9 mouse cellular contexts compared by ENCODE assay signal in the genomic region with DNA sequence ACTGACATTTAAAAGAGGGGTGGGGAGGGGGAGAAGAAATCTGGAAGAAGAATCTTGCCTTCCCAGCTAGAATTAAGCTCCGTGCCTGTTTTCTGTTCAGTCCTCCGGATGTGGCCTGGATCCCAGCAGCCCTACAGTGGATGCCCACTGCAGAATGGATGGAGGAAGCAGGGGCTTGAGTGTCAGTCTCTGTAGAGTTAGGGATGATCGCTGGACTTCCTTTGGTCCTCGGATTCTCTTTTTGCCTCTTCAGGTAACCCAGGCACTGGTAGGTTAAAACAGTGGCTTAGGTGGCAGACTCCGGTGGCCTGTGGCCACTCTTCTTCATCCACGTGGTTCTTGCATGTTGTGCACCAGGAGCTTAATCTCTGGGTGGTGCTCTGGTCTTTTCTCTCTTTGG. TPM values are rescaled to one million over a fixed set of nuclear protein-coding genes. Genes with fewer than 3 reads are reported as not detected.
DNase-seq lines count a peak whose midpoint lies in the region; ATAC-seq and TF ChIP-seq lines count a peak whose summit lies in the region.
"Had no signal": no experiment of that assay in that cellular context is flagged by ENCODE, and none has a peak within 500 bp of the region (broad histone marks: within the 10 kb centered on the region; RNA-seq: fewer than 3 reads in every experiment).

No protein-coding gene starts in this region.

- TF ChIP-seq CTCF in lung, postnatal 0 days (IDR thresholded peaks at IDR 0.05), result no peak
- no peak for TF ChIP-seq CTCF in intestine, postnatal 0 days (IDR thresholded peaks at IDR 0.05; ENCODE audit: low read depth)
- no peak for TF ChIP-seq CTCF in olfactory bulb, adult 2 months (IDR thresholded peaks at IDR 0.05; ENCODE audit: insufficient read depth, low read depth, low read length)

- peak overlapping the region; percentile 97; the same call in 1 of the 2 replicates for H3K4me3 ChIP-seq in lung, postnatal 0 days (ENCODE audit: low read depth, low read length)
- H3K4me3 ChIP-seq in intestine, postnatal 0 days (ENCODE audit: low read depth, low read length), result peak overlapping the region; percentile 94
- H3K4me3 ChIP-seq in olfactory bulb, adult 2 months (ENCODE audit: insufficient read depth, low read depth, low read length), result peak overlapping the region; percentile 37

- peak overlapping the region; percentile 91 for H3K27ac ChIP-seq in lung, postnatal 0 days (ENCODE audit: low read length)
- H3K27ac ChIP-seq in intestine, postnatal 0 days (ENCODE audit: low read depth, low read length), result no peak overlapping the region
- no peak overlapping the region for H3K27ac ChIP-seq in olfactory bulb, adult 2 months (ENCODE audit: insufficient read depth, low read depth, low read length)
- H3K27ac ChIP-seq: macrophage had no signal

- no peak overlapping the region for H3K9ac ChIP-seq in lung, postnatal 0 days (replicated peaks; ENCODE audit: low read depth)
- H3K9ac ChIP-seq in intestine, postnatal 0 days (ENCODE audit: low read depth, low read length), result no peak overlapping the region

- H3K9me3 ChIP-seq in lung, postnatal 0 days (ENCODE audit: low read length), result no peaks in the 10 kb centered on the region
- no peaks in the 10 kb centered on the region for H3K9me3 ChIP-seq in intestine, postnatal 0 days (ENCODE audit: control insufficient read depth)

- peak; percentile 26 for DNase-seq in cerebellum, adult 11-12 months
- no peak for DNase-seq in cerebellum, postnatal 4 days (ENCODE audit: low spot score in 2 of 2)
- DNase-seq in lung, postnatal 0 days (ENCODE audit: low spot score), result no peak
- no peak for DNase-seq in lung, adult 18-20 months
- DNase-seq in c-Kit-positive CD71-positive TER-119-positive erythroid progenitor cells, embryonic 14.5 days (ENCODE audit: low spot score), result no peak

- H3K36me3 ChIP-seq in lung, postnatal 0 days (ENCODE audit: insufficient read depth, low read length), result no peaks in the 10 kb centered on the region
- no peaks in the 10 kb centered on the region for H3K36me3 ChIP-seq in intestine, postnatal 0 days (ENCODE audit: control insufficient read depth, insufficient read depth)

- WGBS in lung, postnatal 0 days, result 30% methylated on average over 6 of the region's 6 CpGs
- 43% methylated on average over 6 of the region's 6 CpGs for WGBS in intestine, postnatal 0 days
- WGBS in olfactory bulb, adult 2 months, result 26% methylated on average over 6 of the region's 6 CpGs

- ATAC-seq in lung, postnatal 0 days, result no peak
- no peak for ATAC-seq in intestine, postnatal 0 days
- ATAC-seq in megakaryocyte-erythroid progenitor cell, adult 5-6 weeks (replicated peaks; ENCODE audit: low FRiP score, low TSS enrichment, poor library complexity, severe bottlenecking), result no peak

- TF ChIP-seq EP300 in lung, postnatal 0 days (IDR thresholded peaks at IDR 0.05), result no peak

- H3K4me2 ChIP-seq in lung, postnatal 0 days (replicated peaks; ENCODE audit: low read depth, low read length), result peak overlapping the region; percentile 71
- peak overlapping the region; percentile 92 for H3K4me2 ChIP-seq in intestine, postnatal 0 days (replicated peaks; ENCODE audit: low read depth)

- no peaks in the 10 kb centered on the region for H3K4me1 ChIP-seq in lung, postnatal 0 days (ENCODE audit: insufficient read depth, low read depth, low read length)
- H3K4me1 ChIP-seq in intestine, postnatal 0 days (replicated peaks; ENCODE audit: control insufficient read depth, insufficient read depth, low read length), result no peaks in the 10 kb centered on the region
- H3K4me1 ChIP-seq in olfactory bulb, adult 2 months (ENCODE audit: control insufficient read depth, insufficient read depth, low read length), result peaks cover 10% of the 10 kb centered on the region

- no peak for TF ChIP-seq POLR2A in olfactory bulb, adult 2 months (IDR thresholded peaks at IDR 0.05; ENCODE audit: insufficient read depth, low read depth, low read length)

- H3K27me3 ChIP-seq in lung, postnatal 0 days (replicated peaks; ENCODE audit: insufficient read depth, low read length), result no peaks in the 10 kb centered on the region
- no peaks in the 10 kb centered on the region; the same call in 1 of the 2 replicates for H3K27me3 ChIP-seq in intestine, postnatal 0 days (replicated peaks; ENCODE audit: control insufficient read depth, insufficient read depth, low read length)

RNA-seq across cellular contexts. Expression of gene Dtnb, which starts 1.2 kb away (rescaled TPM):
- 14.5 and 18.8 TPM in 2 replicates for polyA plus RNA-seq in lung, postnatal 0 days (2015; fragmentation: Nextera tagmentation; extraction: Ambion mirVana)
- polyA plus RNA-seq in intestine, postnatal 0 days (2015; fragmentation: Nextera tagmentation; extraction: Ambion mirVana), result 9.4 and 9.8 TPM in 2 replicates
- polyA plus RNA-seq in olfactory bulb, adult 2 months (2012; ENCODE audit: insufficient read depth, insufficient read length, low replicate concordance, missing spikeins), result not detected in 2 replicates
- 43.8 and 49.1 TPM in 2 replicates for total RNA-seq in megakaryocyte-erythroid progenitor cell, adult 5-6 weeks (2014; fragmentation: Nextera tagmentation)
- total RNA-seq in megakaryocyte-erythroid progenitor cell, adult 5-6 weeks (2017), result 16.8 and 22.9 TPM in 2 replicates

Comparison
In these comparisons a context has a peak if more than half of its experiments do, and no peak if none do; other contexts are left out.
1. H3K4me3 ChIP-seq: peak in every context shown above with its lines; median percentile 97 in lung, postnatal 0 days; 94 in intestine, postnatal 0 days; 37 in olfactory bulb, adult 2 months.